In genomic region chr3:144664363-144665299, GRCm38 (mm10) we compare ENCODE assay signal across 8 mouse cellular contexts. TPM values are rescaled to one million over a fixed set of nuclear protein-coding genes. Genes with fewer than 3 reads are reported as not detected.
DNase-seq lines count a peak whose midpoint lies in the region; ATAC-seq and TF ChIP-seq lines count a peak whose summit lies in the region.

No protein-coding gene starts in this region.

- H3K36me3 ChIP-seq in embryonic facial prominence, embryonic 12.5 days: no peaks in the 10 kb centered on the region
- H3K36me3 ChIP-seq in thymus, adult 2 months (ENCODE audit: control insufficient read depth, insufficient read depth, low read length): no peaks in the 10 kb centered on the region

- peak; percentile 29 for DNase-seq in R1 (ENCODE audit: low read depth, low spot score)
- peak; percentile 20 to 40 for DNase-seq in heart, postnatal 36 days
- DNase-seq in kidney, postnatal 4 days: peak; percentile 72 to 83
- DNase-seq in retina, embryonic 14.5 days (ENCODE audit: low spot score): peak; percentile 42
- no peak for DNase-seq in layer of hippocampus, adult 8-10 months (ENCODE audit: low spot score in 2 of 2)
- no peak for DNase-seq in spleen, postnatal 36 days (ENCODE audit: low spot score in 2 of 2)
- no peak for DNase-seq in thymus, adult 2 months

- no peaks in the 10 kb centered on the region for H3K9me3 ChIP-seq in embryonic facial prominence, embryonic 12.5 days

- H3K4me1 ChIP-seq in embryonic facial prominence, embryonic 12.5 days: peaks cover 9% of the 10 kb centered on the region; the same call in 1 of the 2 replicates
- no peaks in the 10 kb centered on the region for H3K4me1 ChIP-seq in thymus, adult 2 months (replicated peaks; ENCODE audit: control insufficient read depth, insufficient read depth, low read length)

- intact Hi-C loops in heart, postnatal 36 days (cut with DNase I): no loop called here

- no peak overlapping the region for H3K4me2 ChIP-seq in embryonic facial prominence, embryonic 12.5 days (replicated peaks)

- H3K27me3 ChIP-seq in embryonic facial prominence, embryonic 12.5 days: no peaks in the 10 kb centered on the region
- H3K27me3 ChIP-seq in thymus, adult 2 months (ENCODE audit: control insufficient read depth, insufficient read depth, low read length): no peaks in the 10 kb centered on the region

- no peak for ATAC-seq in embryonic facial prominence, embryonic 12.5 days (ENCODE audit: insufficient number of reproducible peaks, insufficient read depth, low FRiP score, low TSS enrichment)

- 0 out of 2 replicates have a peak overlapping the region, but pooled peaks have one; percentile 5 for H3K27ac ChIP-seq in embryonic facial prominence, embryonic 12.5 days
- H3K27ac ChIP-seq in thymus, adult 2 months (ENCODE audit: control insufficient read depth, insufficient read depth, low read length): no peak overlapping the region

- TF ChIP-seq CTCF in thymus, adult 2 months (IDR thresholded peaks at IDR 0.05; ENCODE audit: borderline replicate concordance, control insufficient read depth, extremely low read depth, insufficient read depth, low read length, poor library complexity): no peak

- 62% methylated on average over 22 of the region's 22 CpGs for WGBS in embryonic facial prominence, embryonic 12.5 days
- whole genome bisulfite sequencing in thymus, adult 2 months: 74% methylated on average over 22 of the region's 22 CpGs

- no peak overlapping the region for H3K9ac ChIP-seq in embryonic facial prominence, embryonic 12.5 days

- H3K4me3 ChIP-seq in embryonic facial prominence, embryonic 12.5 days: no peak overlapping the region
- H3K4me3 ChIP-seq in thymus, adult 2 months (ENCODE audit: control insufficient read depth, insufficient read depth, low read length): no peak overlapping the region

- TF ChIP-seq POLR2A in thymus, adult 2 months (IDR thresholded peaks at IDR 0.05; ENCODE audit: control insufficient read depth, extremely low read depth, insufficient read depth, low read length, poor library complexity): no peak

RNA-seq across cellular contexts. Expression of gene Sh3glb1, which starts 55.5 kb away (rescaled TPM):
- 93.7 and 99.2 TPM in 2 replicates for polyA plus RNA-seq in embryonic facial prominence, embryonic 12.5 days (2016; fragmentation: Nextera tagmentation; extraction: Ambion mirVana)
- total RNA-seq in heart, postnatal 36 days (2021): 100 to 1,000 TPM; 372 to 397 TPM
- 10 to 100 TPM; 57.9 to 72.0 (median 62.5) TPM for total RNA-seq in layer of hippocampus, adult 8-10 months (2022)
- polyA plus RNA-seq in thymus, adult 2 months (2012; rRNA removed): 31.6 and 34.4 TPM in 2 replicates

Comparison
In these comparisons a context has a peak if more than half of its experiments do, and no peak if none do; other contexts are left out.
1. DNase-seq: peak in R1 (single experiment), heart, postnatal 36 days (2 of 2), kidney, postnatal 4 days (2 of 2) and retina, embryonic 14.5 days (single experiment); none in layer of hippocampus, adult 8-10 months (0 of 2), spleen, postnatal 36 days (0 of 2) and thymus, adult 2 months (single experiment).
2. RNA of gene Sh3glb1, which starts 55.5 kb away (total RNA-seq): 372 to 397 TPM in heart, postnatal 36 days; 57.9 to 72.0 TPM in layer of hippocampus, adult 8-10 months; every median in the first group is over 4 times any median in the second.